Mouse (Mus musculus) adrenal gland, postnatal 25 days (tissue): ENCODE data around the gene Xpnpep3. TPM values are rescaled to one million over a fixed set of nuclear protein-coding genes. Genes with fewer than 3 reads are reported as not detected.
A peak's percentile ranks its signal among the peaks of the same experiment; 100 is the strongest.

Source experiments
- DNase-seq: peaks from one replicate; pipeline ENCODE4 v3.0.0; 2021; ENCODE audit warnings: mixed read lengths
- total RNA-seq: library from RNA; stranded (reverse); gene quantifications from 2 replicates; pipeline ENCODE4 v1.2.3, GENCODE M21; 2021

Gene Xpnpep3
- total RNA-seq, 1 experiment from 2014 or later, result 26.1 TPM

GRCm38 (mm10) chr15:81480977-81481379 is 81.0 kb downstream of the Xpnpep3 start:
- DNase-seq, result peak; percentile 15

- DNase-seq, result no peak
These were observed 83.0 kb downstream of the Xpnpep3 start for GRCm38 (mm10) chr15:81482966-81483365.

DNA sequence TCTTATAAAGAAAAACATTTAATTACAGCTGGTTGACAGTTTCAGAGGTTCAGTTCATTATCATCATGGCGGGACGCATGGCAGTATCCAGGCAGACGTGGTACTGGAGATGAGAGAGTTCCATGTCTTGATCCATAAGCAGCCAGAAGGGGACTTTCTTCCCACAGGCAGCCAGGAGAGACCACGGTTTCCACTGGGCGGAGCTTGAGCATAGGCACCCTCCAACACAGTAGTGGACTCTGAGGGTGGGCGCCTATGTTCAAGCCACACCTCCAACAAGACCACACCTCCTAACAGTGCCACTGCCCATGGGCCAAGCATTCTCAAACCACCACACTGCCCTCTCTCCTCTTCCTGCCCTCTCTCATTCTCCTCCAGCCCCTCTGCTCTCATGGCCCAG is 83.8 kb downstream of the Xpnpep3 start:
- no peak for DNase-seq

DNA sequence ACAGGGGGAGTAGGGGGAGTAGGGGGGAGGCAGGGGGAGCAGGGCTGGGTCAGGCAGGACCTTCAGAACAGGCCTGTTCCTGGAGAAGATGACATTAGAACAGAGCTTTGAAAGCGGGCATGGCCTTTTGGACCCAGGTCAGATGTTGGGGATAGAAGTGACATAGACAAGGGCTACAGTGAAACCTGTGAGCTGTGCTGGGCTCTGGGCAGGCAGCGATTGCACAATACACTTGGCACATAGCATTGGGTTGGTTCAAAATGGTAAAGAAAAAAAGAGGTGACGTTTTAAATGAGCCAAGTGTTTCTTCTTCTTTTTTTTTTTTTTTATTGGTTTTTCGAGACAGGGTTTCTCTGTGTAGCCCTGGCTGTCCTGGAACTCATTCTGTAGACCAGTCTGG is 85.5 kb downstream of the Xpnpep3 start:
- DNase-seq, result no peak

DNA sequence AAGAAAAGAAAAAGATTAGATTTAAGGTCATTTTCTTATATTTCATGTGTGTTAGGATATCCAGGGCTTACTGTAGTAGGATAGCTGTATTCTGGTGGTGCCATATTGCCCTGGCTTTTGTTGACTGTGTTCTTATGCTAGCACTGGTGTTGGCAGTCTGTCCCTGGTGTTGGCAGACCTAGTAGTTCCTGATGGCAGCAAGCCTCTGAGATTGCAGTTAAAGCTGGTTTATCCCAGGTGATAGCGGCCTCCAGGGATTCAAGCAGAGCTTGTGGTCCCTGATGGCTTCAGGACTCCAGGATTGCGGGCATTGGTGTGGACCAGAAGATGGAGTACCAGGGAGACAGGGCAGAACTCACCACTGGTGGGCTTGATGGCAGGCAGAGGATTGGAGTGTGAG is 103.5 kb downstream of the Xpnpep3 start:
- DNase-seq, result peak; percentile 9

DNA sequence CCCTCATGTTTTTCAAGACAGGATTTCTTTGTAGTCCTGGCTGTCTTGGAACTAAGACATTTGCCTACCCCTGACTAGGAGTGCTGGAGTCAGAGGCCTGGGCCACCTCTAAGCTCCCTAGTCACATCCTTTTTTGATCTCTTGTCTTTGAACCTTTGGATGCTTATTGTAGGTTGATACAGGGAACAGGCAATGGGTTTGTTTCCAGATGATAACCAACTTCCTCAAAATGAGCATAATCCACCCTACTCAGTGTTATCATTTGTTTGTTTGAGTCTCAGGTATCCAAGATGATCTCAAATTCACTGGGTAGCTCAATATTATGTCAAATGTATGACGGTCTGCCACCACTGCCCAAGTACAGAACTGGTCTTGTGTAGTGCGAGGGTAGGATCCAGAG is 104.1 kb downstream of the Xpnpep3 start:
- no peak for DNase-seq

Other genes with a start within 250 kb of the Xpnpep3 start
- 27.2 and 27.4 TPM in 2 replicates for gene Mrtfa, start 209.4 kb upstream of the Xpnpep3 start, total RNA-seq
- gene Mchr1, start 164.6 kb upstream of the Xpnpep3 start, total RNA-seq, result 0.52 TPM in 1 of 2 replicates, not detected in the other
- 82.7 and 85.5 TPM in 2 replicates for gene Slc25a17, start 39.3 kb upstream of the Xpnpep3 start, total RNA-seq
- 230 and 325 TPM in 2 replicates for gene St13, start 61 bp upstream of the Xpnpep3 start, total RNA-seq
- gene Dnajb7, start 8.2 kb downstream of the Xpnpep3 start, total RNA-seq, result not detected in 2 replicates
- 107 and 141 TPM in 2 replicates for gene Rbx1, start 66.2 kb downstream of the Xpnpep3 start, total RNA-seq
- 79.0 and 89.2 TPM in 2 replicates for gene Ep300, start 185.2 kb downstream of the Xpnpep3 start, total RNA-seq